Mouse (Mus musculus): ENCODE data around the gene Hoxb1.
A peak's percentile ranks its signal among the peaks of the same experiment; 100 is the strongest.

The Hoxb1 gene

GRCm38 (mm10) chr11:96397806-96398335 is 32.3 kb downstream of the Hoxb1 start:
- no peak for DNase-seq (ENCODE audit: low read depth, low spot score)

- DNase-seq (ENCODE audit: low read depth, low spot score), result no peak
Observed at GRCm38 (mm10) chr11:96399923-96400322, 34.4 kb downstream of the Hoxb1 start.

GRCm38 (mm10) chr11:96404016-96404604 is 38.6 kb downstream of the Hoxb1 start:
- DNase-seq (ENCODE audit: low read depth, low spot score), result no peak

DNA sequence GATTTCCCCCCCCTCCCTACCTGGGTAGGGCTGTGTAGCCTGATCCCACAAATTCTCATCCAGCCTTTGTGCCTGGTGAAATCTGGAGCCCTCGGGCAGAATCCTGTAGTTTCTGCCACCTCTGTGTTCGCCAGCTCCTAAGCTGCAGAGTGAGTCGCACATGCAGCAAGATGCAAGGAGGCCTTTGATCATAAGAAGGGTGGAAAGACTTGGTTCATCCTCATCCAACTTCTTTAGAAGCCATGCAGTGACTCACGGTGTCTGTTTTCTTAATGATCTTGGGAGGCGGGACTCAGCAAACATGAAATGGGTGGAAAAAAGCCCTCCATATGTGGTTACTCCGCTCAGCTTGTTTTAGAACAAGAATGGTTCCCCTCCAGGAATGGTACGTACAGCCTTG is 39.3 kb downstream of the Hoxb1 start:
- no peak for DNase-seq (ENCODE audit: low read depth, low spot score)

DNA sequence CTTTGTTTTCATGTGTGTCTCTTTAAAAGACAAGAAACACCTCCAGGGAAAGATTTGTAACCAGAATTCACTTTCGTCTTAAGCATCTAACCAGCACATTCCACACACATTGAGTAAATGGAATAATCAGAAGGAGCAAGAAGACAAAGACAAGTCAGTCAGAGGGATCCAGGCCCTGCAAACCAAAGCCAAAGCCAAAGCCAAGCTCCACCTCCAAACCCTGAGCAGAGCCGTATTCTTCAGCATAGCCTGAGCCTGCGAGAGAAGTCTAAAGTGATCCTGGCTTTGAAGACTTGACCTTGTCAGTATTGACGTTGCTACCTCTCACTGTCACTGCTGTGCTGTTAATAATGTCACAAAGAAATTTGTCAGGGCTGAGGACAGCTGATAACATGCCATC is 40.0 kb downstream of the Hoxb1 start:
- no peak for DNase-seq (ENCODE audit: low read depth, low spot score)

- peak; percentile 58 for DNase-seq (ENCODE audit: low read depth, low spot score)
Observed at GRCm38 (mm10) chr11:96407191-96408072, 41.9 kb downstream of the Hoxb1 start.

DNA sequence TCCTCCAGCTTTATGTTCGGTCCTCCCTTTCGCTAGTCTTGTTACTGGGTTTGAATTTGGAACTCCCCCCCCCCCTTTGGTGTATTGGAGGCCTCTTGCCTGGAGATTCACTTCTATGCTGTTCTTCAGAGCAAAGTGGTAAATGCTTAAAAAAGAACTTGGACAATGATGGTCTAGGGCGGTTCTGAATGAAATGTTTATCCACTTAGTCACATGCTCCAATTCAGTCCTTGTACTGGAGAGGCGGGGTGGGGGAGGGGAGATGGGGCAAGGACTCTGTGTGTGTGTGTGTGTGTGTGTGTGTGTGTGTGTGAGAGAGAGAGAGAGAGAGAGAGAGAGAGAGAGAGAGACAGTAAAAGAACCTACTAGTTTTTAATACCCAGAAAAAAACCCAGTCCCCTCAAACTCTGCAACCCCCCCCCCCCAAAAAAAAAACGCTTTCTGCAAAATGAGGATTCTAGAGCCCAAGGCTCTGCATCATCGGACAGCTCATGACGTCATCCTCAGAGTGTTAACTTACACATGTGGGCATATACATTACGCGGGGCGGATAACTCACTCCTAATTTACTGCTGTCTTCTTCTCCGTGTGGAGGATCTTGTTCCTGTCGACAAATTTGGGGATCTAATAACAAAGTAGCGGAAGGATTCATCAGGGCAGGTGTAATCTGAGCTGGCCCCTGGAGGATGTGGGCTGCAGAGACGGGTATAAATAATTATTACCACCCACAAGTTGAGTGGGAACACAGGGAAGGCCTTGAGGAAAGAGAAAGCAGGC is 42.9 kb downstream of the Hoxb1 start:
- no peak for DNase-seq (ENCODE audit: low read depth, low spot score)

- DNase-seq (ENCODE audit: low read depth, low spot score), result no peak
Observed at GRCm38 (mm10) chr11:96411019-96411418, 45.5 kb downstream of the Hoxb1 start.

DNA sequence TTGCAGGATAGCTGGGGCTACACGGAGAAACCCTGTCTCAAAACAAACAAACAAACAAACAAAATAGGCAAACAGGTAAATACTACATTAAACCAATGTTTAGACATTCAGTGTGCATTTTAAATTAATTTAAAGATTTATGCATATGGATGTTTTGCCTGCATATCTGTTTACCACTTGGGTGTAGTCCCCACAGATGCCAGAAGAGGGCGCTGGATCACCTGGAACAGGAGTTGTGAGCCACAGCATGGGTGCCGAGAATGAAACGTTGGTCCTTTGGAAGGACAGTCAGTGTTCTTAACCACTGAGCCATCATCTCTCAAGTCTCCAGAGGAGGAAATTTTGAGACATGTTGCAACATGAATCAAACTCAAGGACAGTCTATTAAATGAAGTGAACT is 46.4 kb downstream of the Hoxb1 start:
- no peak for DNase-seq (ENCODE audit: low read depth, low spot score)

DNA sequence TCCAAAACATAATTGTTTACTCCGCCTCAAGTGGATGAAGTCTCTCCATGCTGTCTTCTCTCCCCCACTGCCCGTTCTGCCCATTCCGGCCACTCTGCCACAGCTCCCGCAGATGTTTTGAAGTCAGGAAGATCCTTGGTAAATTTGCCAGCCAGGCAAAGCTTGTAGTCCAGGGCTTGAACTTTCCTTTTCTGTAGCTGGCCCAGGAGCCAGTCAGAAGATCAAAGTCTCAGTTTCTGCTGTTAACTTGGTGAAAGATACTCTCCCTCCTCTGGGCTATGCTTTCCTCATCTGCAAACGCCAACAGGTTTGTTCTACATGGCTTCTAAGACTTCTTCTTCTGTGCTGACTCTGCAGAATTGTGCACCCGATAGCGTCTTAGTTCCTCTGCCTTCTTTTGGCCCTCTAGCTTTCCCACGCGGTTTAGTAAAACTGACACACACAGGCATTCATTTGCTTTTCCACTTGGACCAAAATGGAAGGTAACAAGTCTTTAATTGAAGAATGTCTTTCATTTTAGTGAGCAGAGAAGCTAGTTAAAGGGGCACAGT is 47.5 kb downstream of the Hoxb1 start:
- DNase-seq (ENCODE audit: low read depth, low spot score), result no peak

DNA sequence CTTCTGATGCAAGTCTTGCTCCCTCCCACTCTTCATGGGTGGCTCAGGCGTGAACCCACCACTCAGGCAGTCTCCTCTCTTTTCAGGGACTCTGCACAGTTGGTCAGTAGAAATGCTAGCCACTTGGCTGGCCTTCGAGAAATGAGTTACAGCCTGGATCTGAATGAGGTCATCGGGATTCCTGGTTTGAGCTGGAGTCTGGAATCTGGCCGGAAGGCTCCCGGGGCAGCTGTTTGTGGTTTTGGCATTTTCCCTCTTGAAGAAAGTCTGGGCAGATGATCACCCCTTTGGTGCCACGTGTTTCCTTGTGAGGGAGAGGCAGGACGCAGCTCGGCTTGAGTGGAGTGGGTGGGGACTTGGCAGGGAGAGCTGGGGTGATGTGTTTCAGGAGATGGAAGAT is 48.0 kb downstream of the Hoxb1 start:
- DNase-seq (ENCODE audit: low read depth, low spot score), result no peak

DNA sequence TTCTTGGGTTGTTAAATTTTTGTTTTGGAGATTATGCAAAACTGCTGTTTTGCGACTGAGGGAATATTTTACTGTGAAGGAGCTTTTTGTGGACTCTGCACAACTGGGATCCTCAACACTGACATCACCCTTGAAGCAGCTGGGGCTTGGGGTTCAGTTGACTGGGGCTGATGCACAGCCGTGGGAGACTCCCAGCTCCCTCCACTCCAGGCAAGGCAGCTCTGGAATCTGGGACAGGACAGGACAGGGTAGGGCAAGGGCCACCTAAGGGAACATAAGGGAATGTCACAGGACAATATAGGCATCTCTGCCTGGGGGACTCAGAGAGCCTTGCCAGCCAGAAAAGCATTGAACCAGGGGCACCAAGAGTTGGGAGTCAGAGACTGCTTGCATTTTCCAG is 48.5 kb downstream of the Hoxb1 start:
- DNase-seq (ENCODE audit: low read depth, low spot score), result no peak
